Comparison of ENCODE assay signal across 31 mouse cellular contexts in the genomic region with DNA sequence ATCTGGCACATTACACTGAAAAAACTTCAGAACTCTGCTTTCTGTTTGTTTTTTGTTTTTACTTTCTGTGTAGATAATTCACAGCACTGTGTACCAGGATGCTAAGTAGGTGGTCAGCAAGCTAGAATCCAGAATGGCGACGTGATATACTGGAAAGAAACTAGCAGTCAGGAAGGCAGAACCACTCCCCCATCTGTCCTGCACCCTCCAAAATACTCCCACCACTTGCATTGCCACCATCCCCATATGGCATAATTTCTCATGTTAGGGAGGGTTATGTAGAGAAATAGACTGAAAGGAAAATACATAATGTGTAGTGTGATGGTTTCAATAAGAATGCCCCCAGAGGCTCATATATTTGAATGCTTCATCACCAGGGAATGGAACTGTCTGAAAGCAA. TPM values are rescaled to one million over a fixed set of nuclear protein-coding genes. Genes with fewer than 3 reads are reported as not detected.
DNase-seq lines count a peak whose midpoint lies in the region; ATAC-seq lines count a peak whose summit lies in the region.
"Had no signal": no experiment of that assay in that cellular context is flagged by ENCODE, and none has a peak within 500 bp of the region (broad histone marks: within the 10 kb centered on the region; RNA-seq: fewer than 3 reads in every experiment).

No protein-coding gene starts in this region.

- no peak overlapping the region for H3K4me2 ChIP-seq in forebrain, embryonic 11.5 days (ENCODE audit: low read depth, low read length, severe bottlenecking)
- H3K4me2 ChIP-seq: forebrain, embryonic 12.5 days; heart, embryonic 11.5 days; hindbrain, embryonic 12.5 days; intestine, embryonic 15.5 days; limb, embryonic 15.5 days; liver, embryonic 13.5 days; midbrain, embryonic 11.5 days; neural tube, embryonic 12.5 days had no signal

- 81% methylated on average over 2 of the region's 2 CpGs for WGBS in forebrain, embryonic 11.5 days

- H3K36me3 ChIP-seq in forebrain, embryonic 11.5 days (ENCODE audit: control insufficient read depth, insufficient read depth, low read length) = no peaks in the 10 kb centered on the region
- H3K36me3 ChIP-seq: forebrain, embryonic 12.5 days; hindbrain, embryonic 12.5 days; intestine, embryonic 15.5 days; limb, embryonic 10.5 days; limb, embryonic 15.5 days; liver, embryonic 13.5 days; neural tube, embryonic 12.5 days had no signal

- no peaks in the 10 kb centered on the region for H3K9me3 ChIP-seq in forebrain, embryonic 11.5 days (ENCODE audit: control insufficient read depth, low read length)
- H3K9me3 ChIP-seq: forebrain, embryonic 12.5 days; hindbrain, embryonic 12.5 days; intestine, embryonic 15.5 days; limb, embryonic 10.5 days; limb, embryonic 15.5 days; liver, embryonic 13.5 days; neural tube, embryonic 12.5 days had no signal

- ATAC-seq in monocyte, adult 5-6 weeks (replicated peaks; ENCODE audit: insufficient number of reproducible peaks, low FRiP score, low TSS enrichment, poor library complexity, severe bottlenecking) = no peak
- ATAC-seq in forebrain, embryonic 11.5 days (replicated peaks; ENCODE audit: low FRiP score) = no peak
- ATAC-seq: forebrain, postnatal 0 days; hindbrain, postnatal 0 days; intestine, embryonic 15.5 days; lung, postnatal 0 days; midbrain, embryonic 16.5 days; Patski had no signal

- no peaks in the 10 kb centered on the region for H3K27me3 ChIP-seq in forebrain, embryonic 11.5 days (ENCODE audit: control insufficient read depth, insufficient read depth, low read length)
- H3K27me3 ChIP-seq: forebrain, embryonic 12.5 days; hindbrain, embryonic 12.5 days; intestine, embryonic 15.5 days; limb, embryonic 15.5 days; liver, embryonic 13.5 days; neural tube, embryonic 12.5 days had no signal

- DNase-seq in layer of hippocampus, adult 11-12 months (ENCODE audit: low spot score) = peak; percentile 53
- no peak for DNase-seq in layer of hippocampus, postnatal 10 days (ENCODE audit: low spot score in 2 of 2)
- DNase-seq in right cerebral cortex, postnatal 25 days = peak; percentile 7
- DNase-seq in right cerebral cortex, postnatal 14 days = no peak
- peak; percentile 40 for DNase-seq in layer of hippocampus, adult 9-10 months (ENCODE audit: low spot score)
- DNase-seq in forebrain, embryonic 11.5 days (ENCODE audit: low spot score) = no peak
- DNase-seq: adrenal gland, postnatal 10 days; cerebellum, adult 18-20 months; cerebellum, postnatal 10 days; forebrain, postnatal 0 days; kidney, adult 8-10 months; kidney, postnatal 10 days; liver, embryonic 13.5 days; thymus, adult 18-20 months; thymus, postnatal 25 days had no signal

- no peak overlapping the region for H3K9ac ChIP-seq in forebrain, embryonic 11.5 days (ENCODE audit: low read length)
- H3K9ac ChIP-seq: forebrain, embryonic 12.5 days; forebrain, postnatal 0 days; hindbrain, embryonic 12.5 days; intestine, embryonic 15.5 days; limb, embryonic 15.5 days; liver, embryonic 13.5 days; neural tube, embryonic 12.5 days had no signal

- H3K27ac ChIP-seq in forebrain, embryonic 11.5 days (ENCODE audit: low read depth, low read length) = no peak overlapping the region
- H3K27ac ChIP-seq: forebrain, embryonic 12.5 days; hindbrain, embryonic 12.5 days; hindbrain, postnatal 0 days; intestine, embryonic 15.5 days; limb, embryonic 10.5 days; limb, embryonic 15.5 days; liver, embryonic 13.5 days; neural tube, embryonic 12.5 days; stomach, postnatal 0 days had no signal

- H3K4me3 ChIP-seq in forebrain, embryonic 11.5 days (ENCODE audit: low read depth, low read length) = no peak overlapping the region
- H3K4me3 ChIP-seq: erythroblast, embryonic 14.5 days; forebrain, embryonic 12.5 days; hindbrain, embryonic 12.5 days; intestine, embryonic 15.5 days; limb, embryonic 10.5 days; limb, embryonic 15.5 days; liver, embryonic 13.5 days; myocyte; neural tube, embryonic 12.5 days had no signal

- no peaks in the 10 kb centered on the region for H3K4me1 ChIP-seq in forebrain, embryonic 11.5 days (replicated peaks; ENCODE audit: control insufficient read depth, insufficient read depth, low read length)
- H3K4me1 ChIP-seq: forebrain, embryonic 12.5 days; hindbrain, embryonic 12.5 days; intestine, embryonic 15.5 days; limb, embryonic 10.5 days; limb, embryonic 15.5 days; liver, embryonic 13.5 days; neural tube, embryonic 12.5 days had no signal

RNA-seq across cellular contexts. Expression of a gene that starts 11.8 kb away (rescaled TPM):
- 100 to 1,000 TPM; 158 to 164 TPM for total RNA-seq in layer of hippocampus, postnatal 10 days (2021)
- total RNA-seq in monocyte, adult 5-6 weeks (2017) = 253 to 335 TPM (median 321 TPM) in 3 replicates
- polyA plus RNA-seq in forebrain, embryonic 11.5 days (2014; fragmentation: Nextera tagmentation; extraction: Ambion mirVana) = 38.9 and 47.9 TPM in 2 replicates

RNA-seq across cellular contexts. Expression of a gene that starts 16.1 kb away (rescaled TPM):
- 10 to 100 TPM; 68.9 to 80.7 TPM for total RNA-seq in layer of hippocampus, postnatal 10 days (2021)
- 72.4 to 106 TPM (median 81.4 TPM) in 3 replicates for total RNA-seq in monocyte, adult 5-6 weeks (2017)
- polyA plus RNA-seq in forebrain, embryonic 11.5 days (2014; fragmentation: Nextera tagmentation; extraction: Ambion mirVana) = 40.6 and 40.7 TPM in 2 replicates

Comparison
In these comparisons a context has a peak if more than half of its experiments do, and no peak if none do; other contexts are left out.
1. DNase-seq: peak in layer of hippocampus, adult 11-12 months (single experiment), right cerebral cortex, postnatal 25 days (single experiment) and layer of hippocampus, adult 9-10 months (single experiment); none in layer of hippocampus, postnatal 10 days (0 of 2), right cerebral cortex, postnatal 14 days (single experiment) and forebrain, embryonic 11.5 days (single experiment).